Comparison of ENCODE assay signal across 8 mouse cellular contexts in genomic region chr15:32244956-32245836, GRCm38 (mm10). TPM values are rescaled to one million over a fixed set of nuclear protein-coding genes. Genes with fewer than 3 reads are reported as not detected.
DNase-seq lines count a peak whose midpoint lies in the region; ATAC-seq and TF ChIP-seq lines count a peak whose summit lies in the region.

No protein-coding gene starts in this region.

- H3K9me3 ChIP-seq in forebrain, embryonic 11.5 days (ENCODE audit: control insufficient read depth, low read length), result no peaks in the 10 kb centered on the region
- no peaks in the 10 kb centered on the region for H3K9me3 ChIP-seq in hindbrain, embryonic 12.5 days (replicated peaks)
- no peaks in the 10 kb centered on the region for H3K9me3 ChIP-seq in limb, embryonic 13.5 days

- H3K4me1 ChIP-seq in lung, adult 2 months (ENCODE audit: control insufficient read depth, insufficient read depth, low read length), result no peaks in the 10 kb centered on the region
- H3K4me1 ChIP-seq in forebrain, embryonic 11.5 days (replicated peaks; ENCODE audit: control insufficient read depth, insufficient read depth, low read length), result no peaks in the 10 kb centered on the region
- peaks cover 12% of the 10 kb centered on the region; the same call in 1 of the 2 replicates for H3K4me1 ChIP-seq in hindbrain, embryonic 12.5 days
- peaks cover 31% of the 10 kb centered on the region for H3K4me1 ChIP-seq in limb, embryonic 13.5 days

- no peaks in the 10 kb centered on the region for H3K27me3 ChIP-seq in forebrain, embryonic 11.5 days (ENCODE audit: control insufficient read depth, insufficient read depth, low read length)
- no peaks in the 10 kb centered on the region for H3K27me3 ChIP-seq in hindbrain, embryonic 12.5 days
- no peaks in the 10 kb centered on the region for H3K27me3 ChIP-seq in limb, embryonic 13.5 days
- H3K27me3 ChIP-seq in myocyte (ENCODE audit: control insufficient read depth, insufficient read depth, insufficient read length), result no peaks in the 10 kb centered on the region

- TF ChIP-seq POLR2A in lung, adult 2 months (IDR thresholded peaks at IDR 0.05; ENCODE audit: borderline replicate concordance, extremely low read depth, low read depth, low read length), result no peak
- TF ChIP-seq POLR2A in myocyte (IDR thresholded peaks at IDR 0.05; ENCODE audit: insufficient read length, low read depth), result no peak

- ATAC-seq in forebrain, embryonic 11.5 days (replicated peaks; ENCODE audit: low FRiP score), result peak; percentile 72
- ATAC-seq in hindbrain, embryonic 12.5 days (ENCODE audit: low FRiP score), result peak; percentile 70
- ATAC-seq in limb, embryonic 13.5 days (ENCODE audit: low FRiP score, low read depth), result peak; percentile 52

- TF ChIP-seq CTCF in lung, adult 2 months (IDR thresholded peaks at IDR 0.05; ENCODE audit: insufficient read depth, low read length), result no peak

- H3K9ac ChIP-seq in forebrain, embryonic 11.5 days (ENCODE audit: low read length), result peak overlapping the region; percentile 71
- H3K9ac ChIP-seq in hindbrain, embryonic 12.5 days, result peak overlapping the region; percentile 64
- H3K9ac ChIP-seq in limb, embryonic 13.5 days, result peak overlapping the region; percentile 84

- H3K36me3 ChIP-seq in forebrain, embryonic 11.5 days (ENCODE audit: control insufficient read depth, insufficient read depth, low read length), result no peaks in the 10 kb centered on the region
- no peaks in the 10 kb centered on the region for H3K36me3 ChIP-seq in hindbrain, embryonic 12.5 days
- peaks cover 16% of the 10 kb centered on the region for H3K36me3 ChIP-seq in limb, embryonic 13.5 days
- no peaks in the 10 kb centered on the region for H3K36me3 ChIP-seq in myocyte (ENCODE audit: control insufficient read depth, insufficient read depth)

- H3K79me2 ChIP-seq in myocyte (ENCODE audit: control insufficient read depth, insufficient read depth), result peaks cover 15% of the 10 kb centered on the region

- H3ac ChIP-seq in myocyte (ENCODE audit: control insufficient read depth, insufficient read length), result peak overlapping the region; percentile 10

- H3K27ac ChIP-seq in forebrain, embryonic 11.5 days (ENCODE audit: low read depth, low read length), result no peak overlapping the region
- H3K27ac ChIP-seq in hindbrain, embryonic 12.5 days, result no peak overlapping the region; the same call in 1 of the 2 replicates
- H3K27ac ChIP-seq in limb, embryonic 13.5 days, result peak overlapping the region; percentile 77

- under 1% methylated on average over 52 of the region's 52 CpGs for WGBS in lung, adult 2 months
- under 1% methylated on average over 52 of the region's 52 CpGs for WGBS in forebrain, embryonic 11.5 days
- under 1% methylated on average over 52 of the region's 52 CpGs for WGBS in hindbrain, embryonic 12.5 days
- 1% methylated on average over 52 of the region's 52 CpGs for WGBS in limb, embryonic 13.5 days

- peak overlapping the region; percentile 100 for H3K4me2 ChIP-seq in forebrain, embryonic 11.5 days (ENCODE audit: low read depth, low read length, severe bottlenecking)
- H3K4me2 ChIP-seq in hindbrain, embryonic 12.5 days (replicated peaks), result peak overlapping the region; percentile 99
- peak overlapping the region; percentile 89 for H3K4me2 ChIP-seq in limb, embryonic 13.5 days (replicated peaks)
- peak overlapping the region; percentile 98 for H3K4me2 ChIP-seq in myocyte (ENCODE audit: low read depth)

- peak; percentile 40 for DNase-seq in lung, adult 2 months
- no peak for DNase-seq in lung, postnatal 25 days (ENCODE audit: low spot score)
- peak; percentile 47 for DNase-seq in brain, adult 2 months (ENCODE audit: low read depth, low spot score)
- DNase-seq in forebrain, embryonic 11.5 days (ENCODE audit: low spot score), result peak; percentile 74
- no peak for DNase-seq in B cell, adult 2 months

- peak overlapping the region; percentile 86 for H3K4me3 ChIP-seq in lung, adult 2 months (replicated peaks; ENCODE audit: extremely low read depth, low read depth, low read length)
- peak overlapping the region; percentile 57 for H3K4me3 ChIP-seq in forebrain, embryonic 11.5 days (ENCODE audit: low read depth, low read length)
- H3K4me3 ChIP-seq in hindbrain, embryonic 12.5 days, result peak overlapping the region; percentile 56
- peak overlapping the region; percentile 77 for H3K4me3 ChIP-seq in limb, embryonic 13.5 days
- H3K4me3 ChIP-seq in myocyte, result peak overlapping the region; percentile 67

TF ChIP-seq in myocyte, 11 proteins besides CTCF, POLR2A, EP300 and RAD21:
- TF ChIP-seq REST (IDR thresholded peaks at IDR 0.05; ENCODE audit: insufficient read depth, insufficient read length) (no peak), MYOD1 (IDR thresholded peaks at IDR 0.05; ENCODE audit: control insufficient read depth in 1 of 3, insufficient read length in 2 of 3, low read depth in 2 of 3) (peak in 1 of 3 experiments; percentile 4), MYOG (IDR thresholded peaks at IDR 0.05; ENCODE audit: control insufficient read depth in 1 of 3, insufficient read depth in 1 of 3, insufficient read length in 2 of 3, low read depth in 2 of 3) (peak in 1 of 3 experiments; percentile 1)

RNA-seq across cellular contexts. Expression of gene Sema5a, which starts 0.6 kb away (rescaled TPM):
- polyA plus RNA-seq in lung, adult 2 months (2012; rRNA removed), result 7.6 and 10.1 TPM in 2 replicates
- polyA plus RNA-seq in forebrain, embryonic 11.5 days (2014; fragmentation: Nextera tagmentation; extraction: Ambion mirVana), result 14.5 and 16.2 TPM in 2 replicates
- polyA plus RNA-seq in hindbrain, embryonic 12.5 days (2016; fragmentation: Nextera tagmentation; extraction: Ambion mirVana), result 11.2 and 11.6 TPM in 2 replicates
- 39.4 and 42.2 TPM in 2 replicates for polyA plus RNA-seq in limb, embryonic 13.5 days (2015; fragmentation: Nextera tagmentation; extraction: Ambion mirVana)
- polyA plus RNA-seq in myocyte (2012; fragmentation: generic; extraction: Trizol), result 7.1 TPM

Comparison
In these comparisons a context has a peak if more than half of its experiments do, and no peak if none do; other contexts are left out.
1. DNase-seq: peak in lung, adult 2 months (single experiment), brain, adult 2 months (single experiment) and forebrain, embryonic 11.5 days (single experiment); none in lung, postnatal 25 days (single experiment) and B cell, adult 2 months (0 of 2).
2. Peak in every context shown above with its lines, with median percentiles within 50 percentile points of each other: H3K4me3 ChIP-seq, ATAC-seq, H3K4me2 ChIP-seq and H3K9ac ChIP-seq.